Mouse (Mus musculus) frontal cortex, adult (tissue): ENCODE results near the gene Npc1l1.

Source experiments
- ATAC-seq: cut with Nextera tagmentation; 2 replicates; pipeline ENCODE4 v1.9.2; 2017; ENCODE audit warnings: mild to moderate bottlenecking, moderate library complexity, mixed read lengths; ENCODE audit not compliant: low TSS enrichment

Gene Npc1l1

DNA sequence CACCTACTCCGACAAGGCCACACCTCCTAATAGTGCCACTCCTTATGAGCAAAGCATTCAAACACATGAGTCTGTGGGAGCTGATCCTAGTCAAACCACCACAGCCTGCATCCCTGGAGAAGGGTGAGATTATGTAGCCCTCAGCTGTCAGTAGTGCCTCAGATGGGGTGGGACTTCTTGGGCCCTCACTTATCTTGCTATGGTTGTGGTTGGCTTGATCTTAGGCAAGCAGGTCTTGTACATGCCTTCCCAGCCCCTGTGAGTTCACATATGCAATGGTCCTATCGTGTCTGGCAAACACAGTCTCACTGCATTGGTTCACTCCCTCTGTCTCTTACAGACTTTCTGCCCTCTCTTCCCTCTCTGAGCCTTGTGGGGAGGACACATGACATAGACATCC is 22.9 kb downstream of the Npc1l1 start:
- no peak for ATAC-seq

- no peak for ATAC-seq
These were observed 29.4 kb downstream of the Npc1l1 start for GRCm38 (mm10) chr11:6200570-6200969.

GRCm38 (mm10) chr11:6200087-6200569 is 29.8 kb downstream of the Npc1l1 start, which contains the start of gene Nudcd3:
Gene Nudcd3 (minus strand): TSS chr11:6200415.
- peak; percentile 92 for ATAC-seq

- ATAC-seq = no peak
These were observed 30.4 kb downstream of the Npc1l1 start, which contains the start of gene A730071L15Rik for GRCm38 (mm10) chr11:6199410-6200086. Gene A730071L15Rik (plus strand): TSS chr11:6200029.

- no peak for ATAC-seq
These were observed 31.5 kb downstream of the Npc1l1 start for GRCm38 (mm10) chr11:6198449-6198848.

GRCm38 (mm10) chr11:6196780-6197179 is 33.2 kb downstream of the Npc1l1 start:
- ATAC-seq = no peak

- ATAC-seq = peak; percentile 74
These were observed 42.1 kb downstream of the Npc1l1 start for GRCm38 (mm10) chr11:6187878-6188277.

GRCm38 (mm10) chr11:6187399-6187798 is 42.5 kb downstream of the Npc1l1 start:
- no peak for ATAC-seq

GRCm38 (mm10) chr11:6184202-6184935 is 45.6 kb downstream of the Npc1l1 start:
- no peak for ATAC-seq

GRCm38 (mm10) chr11:6183246-6183645 is 46.7 kb downstream of the Npc1l1 start:
- ATAC-seq = no peak

DNA sequence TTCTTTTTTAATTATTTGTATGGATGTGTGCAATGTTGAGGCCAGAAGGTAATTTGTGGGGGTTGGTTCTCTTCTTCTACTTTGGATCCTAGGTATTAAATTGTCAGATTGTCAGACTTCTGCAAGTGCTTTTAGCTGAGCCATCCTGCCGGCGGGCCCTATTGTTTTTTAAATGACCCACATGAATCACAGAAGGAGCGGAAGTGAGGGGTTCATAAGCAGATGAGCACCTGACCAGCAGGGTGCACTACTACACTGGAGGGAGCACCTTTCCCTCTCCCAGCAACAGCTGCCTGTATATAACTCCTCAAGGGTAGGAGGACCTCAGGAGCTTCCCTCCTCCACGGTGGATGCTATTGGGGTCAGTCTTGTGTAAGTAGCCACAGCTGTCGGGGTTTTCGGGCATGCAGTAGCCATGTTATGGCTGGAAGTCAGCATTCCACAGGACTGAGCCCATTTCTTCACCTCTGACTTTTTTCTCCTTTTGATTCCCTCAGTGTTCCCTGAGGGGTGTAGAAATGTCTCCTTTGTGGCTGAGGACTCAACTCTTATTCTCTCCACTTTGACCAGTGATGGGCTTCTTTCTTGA is 49.0 kb downstream of the Npc1l1 start:
- ATAC-seq = no peak

GRCm38 (mm10) chr11:6179194-6179593 is 50.7 kb downstream of the Npc1l1 start:
- ATAC-seq = peak; percentile 63

GRCm38 (mm10) chr11:6178673-6179166 is 51.2 kb downstream of the Npc1l1 start:
- ATAC-seq = peak; percentile 80

GRCm38 (mm10) chr11:6177781-6178420 is 52.0 kb downstream of the Npc1l1 start:
- no peak for ATAC-seq

- no peak for ATAC-seq
These were observed 54.4 kb downstream of the Npc1l1 start for GRCm38 (mm10) chr11:6175506-6175905.

DNA sequence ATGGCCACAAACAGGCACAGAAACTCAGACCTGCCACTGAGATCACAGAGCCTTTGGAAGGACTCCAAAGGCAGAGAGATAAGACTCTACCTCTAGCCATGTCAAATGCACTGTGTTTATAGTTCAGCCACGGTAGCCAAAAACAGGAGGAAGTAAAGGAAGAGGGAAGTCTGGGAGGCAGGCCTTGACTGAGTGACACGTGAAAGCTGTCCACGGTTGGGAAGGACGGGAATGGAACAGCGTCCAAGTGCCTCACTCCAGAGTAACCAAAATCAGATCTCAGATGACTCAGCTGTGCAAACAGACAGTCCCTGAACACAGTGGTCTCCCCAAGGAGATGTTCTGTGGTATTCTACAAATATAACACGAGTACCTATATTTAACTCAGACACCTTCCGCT is 55.2 kb downstream of the Npc1l1 start:
- peak; percentile 74 for ATAC-seq

DNA sequence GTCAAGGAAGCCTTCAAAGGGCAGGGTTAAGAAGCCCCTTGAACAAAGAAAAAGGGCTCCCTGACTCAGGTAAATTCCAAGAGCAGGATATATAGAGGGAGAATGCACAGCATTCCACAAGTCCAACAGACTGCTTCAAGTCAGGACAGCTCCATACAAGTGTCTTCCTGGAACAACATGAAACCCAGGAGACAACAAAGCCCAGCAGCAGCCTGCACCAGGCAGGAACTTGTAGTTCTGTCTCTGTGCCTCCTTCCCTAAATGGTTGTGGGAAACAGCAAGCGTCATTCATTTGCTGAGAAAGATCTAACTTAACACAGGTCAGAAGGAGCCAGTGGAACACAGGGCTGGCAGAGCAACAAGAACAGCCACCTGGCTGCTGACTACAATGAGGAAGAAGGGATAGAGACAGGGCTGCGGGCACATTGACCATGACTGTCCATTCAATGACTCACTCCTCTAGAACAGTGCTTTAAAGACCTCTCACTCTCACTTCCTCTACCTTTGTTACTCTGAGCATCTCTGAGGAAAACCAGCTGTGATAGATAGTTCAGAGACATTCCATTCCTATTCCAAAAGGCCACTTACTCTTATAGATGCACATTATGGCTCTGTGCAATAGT is 60.8 kb downstream of the Npc1l1 start:
- no peak for ATAC-seq

GRCm38 (mm10) chr11:6166351-6166750 is 63.6 kb downstream of the Npc1l1 start:
- no peak for ATAC-seq

GRCm38 (mm10) chr11:6165391-6166081 is 64.4 kb downstream of the Npc1l1 start:
- no peak for ATAC-seq

DNA sequence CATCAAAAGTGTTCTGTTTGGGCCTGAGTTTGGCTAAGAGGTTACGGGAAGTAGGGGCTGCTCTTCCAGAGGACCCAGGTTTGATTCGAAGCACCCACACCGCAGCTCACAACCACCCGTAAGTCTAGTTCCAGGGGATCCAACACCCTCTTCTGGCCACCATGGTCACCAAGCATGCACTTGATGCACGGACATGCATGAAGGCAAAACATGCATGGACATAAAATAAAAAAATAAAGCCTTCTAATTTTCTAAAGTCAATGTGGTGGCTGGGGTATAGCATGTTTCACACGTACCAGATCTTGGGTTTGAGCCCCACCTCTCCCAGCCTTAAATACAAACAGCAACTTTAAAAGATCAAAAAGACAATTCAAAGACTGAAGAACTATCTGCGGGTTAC is 65.2 kb downstream of the Npc1l1 start:
- no peak for ATAC-seq

DNA sequence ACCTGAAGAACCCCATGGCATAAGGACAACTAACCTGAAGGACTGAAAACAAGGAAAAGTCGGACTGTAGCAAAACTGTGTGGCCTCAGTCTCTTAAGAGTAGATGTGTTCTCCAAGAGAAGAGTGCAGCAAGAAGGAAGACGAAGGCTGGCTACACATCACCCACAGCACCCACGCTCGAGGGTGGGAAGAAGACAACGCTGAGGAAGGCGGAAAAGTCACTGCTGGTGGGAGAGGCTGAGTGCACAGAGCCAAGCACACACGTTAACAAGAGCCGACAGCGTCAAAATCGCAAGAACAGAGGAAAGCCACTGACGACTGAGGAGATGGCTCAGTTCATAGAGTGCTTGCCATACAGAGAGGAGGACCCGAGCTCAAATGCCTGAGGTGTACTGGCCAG is 66.2 kb downstream of the Npc1l1 start:
- peak; percentile 28; the same call in 1 of the 2 replicates for ATAC-seq
